ENCODE assay signal across 7 mouse cellular contexts in genomic region chr3:88494836-88495628, GRCm38 (mm10). TPM values are rescaled to one million over a fixed set of nuclear protein-coding genes. Genes with fewer than 3 reads are reported as not detected.
DNase-seq lines count a peak whose midpoint lies in the region; ATAC-seq and TF ChIP-seq lines count a peak whose summit lies in the region.

No protein-coding gene starts in this region.

- 36% methylated on average over 9 of the region's 9 CpGs for WGBS in heart, embryonic 10.5 days

- H3K4me1 ChIP-seq in testis, adult 2 months (ENCODE audit: control insufficient read depth, insufficient read depth, low read length), result peaks cover 15% of the 10 kb centered on the region
- peaks cover 61% of the 10 kb centered on the region for H3K4me1 ChIP-seq in heart, embryonic 10.5 days

- H3K27me3 ChIP-seq in testis, adult 2 months (ENCODE audit: control insufficient read depth, insufficient read depth, low read length), result no peaks in the 10 kb centered on the region
- H3K27me3 ChIP-seq in heart, embryonic 10.5 days (ENCODE audit: insufficient read depth, poor library complexity, severe bottlenecking), result no peaks in the 10 kb centered on the region

- no peaks in the 10 kb centered on the region for H3K9me3 ChIP-seq in heart, embryonic 10.5 days

- H3K27ac ChIP-seq in testis, adult 2 months (ENCODE audit: control insufficient read depth, insufficient read depth, low read depth, low read length), result peak overlapping the region; percentile 28
- H3K27ac ChIP-seq in heart, embryonic 10.5 days, result peak overlapping the region; percentile 91

- peak; percentile 54 for ATAC-seq in megakaryocyte-erythroid progenitor cell, adult 5-6 weeks (replicated peaks; ENCODE audit: low FRiP score, low TSS enrichment, poor library complexity, severe bottlenecking)

- H3K4me3 ChIP-seq in testis, adult 2 months (ENCODE audit: control insufficient read depth, low read depth, low read length), result no peak overlapping the region
- H3K4me3 ChIP-seq in heart, embryonic 10.5 days, result no peak overlapping the region

- DNase-seq in testis, postnatal 10 days (ENCODE audit: low spot score), result no peak
- DNase-seq in brain, embryonic 14.5 days (ENCODE audit: low read depth), result peak; percentile 50
- peak; percentile 90 for DNase-seq in heart, embryonic 10.5 days (ENCODE audit: low spot score)
- peak; percentile 85 for DNase-seq in layer of hippocampus, adult 9-11 months
- DNase-seq in embryo, embryonic 10.5 days (ENCODE audit: low spot score), result no peak

- no peak for TF ChIP-seq POLR2A in testis, adult 2 months (IDR thresholded peaks at IDR 0.05; ENCODE audit: control insufficient read depth, low read depth, low read length)
- no peak for TF ChIP-seq POLR2A in brain, embryonic 14.5 days (IDR thresholded peaks at IDR 0.05; ENCODE audit: borderline replicate concordance, extremely low read depth, insufficient read depth, insufficient read length, poor library complexity, severe bottlenecking)

- TF ChIP-seq CTCF in testis, adult 2 months (IDR thresholded peaks at IDR 0.05; ENCODE audit: control insufficient read depth, insufficient read depth, insufficient replicate concordance, low read depth, low read length), result no peak
- TF ChIP-seq CTCF in brain, embryonic 14.5 days (IDR thresholded peaks at IDR 0.05; ENCODE audit: borderline replicate concordance, extremely low read depth, insufficient read depth, insufficient read length), result no peak

- no peaks in the 10 kb centered on the region for H3K36me3 ChIP-seq in testis, adult 2 months (ENCODE audit: control insufficient read depth, insufficient read depth, low read length)
- H3K36me3 ChIP-seq in heart, embryonic 10.5 days, result no peaks in the 10 kb centered on the region; the same call in 1 of the 2 replicates

RNA-seq across cellular contexts. Expression of gene Lmna, which starts 14.7 kb away (rescaled TPM):
- 14.4 and 16.7 TPM in 2 replicates for polyA plus RNA-seq in testis, adult 2 months (2012; rRNA removed)
- 33.2 and 39.5 TPM in 2 replicates for polyA plus RNA-seq in brain, embryonic 14.5 days (2012; rRNA removed)
- 57.7 and 80.7 TPM in 2 replicates for polyA plus RNA-seq in heart, embryonic 10.5 days (2016; fragmentation: Nextera tagmentation; extraction: Ambion mirVana)
- 43.0 and 61.7 TPM in 2 replicates for total RNA-seq in megakaryocyte-erythroid progenitor cell, adult 5-6 weeks (2014; fragmentation: Nextera tagmentation)
- 49.4 and 66.7 TPM in 2 replicates for total RNA-seq in megakaryocyte-erythroid progenitor cell, adult 5-6 weeks (2017)

RNA-seq across cellular contexts. Expression of gene Sema4a, which starts 34.0 kb away (rescaled TPM):
- polyA plus RNA-seq in testis, adult 2 months (2012; rRNA removed), result 58.9 and 66.2 TPM in 2 replicates
- 57.1 and 57.6 TPM in 2 replicates for polyA plus RNA-seq in brain, embryonic 14.5 days (2012; rRNA removed)
- polyA plus RNA-seq in heart, embryonic 10.5 days (2016; fragmentation: Nextera tagmentation; extraction: Ambion mirVana), result 1.7 and 4.3 TPM in 2 replicates
- 2.6 and 4.1 TPM in 2 replicates for total RNA-seq in megakaryocyte-erythroid progenitor cell, adult 5-6 weeks (2014; fragmentation: Nextera tagmentation)
- 1.1 and 2.1 TPM in 2 replicates for total RNA-seq in megakaryocyte-erythroid progenitor cell, adult 5-6 weeks (2017)

RNA-seq across cellular contexts. Expression of gene Mex3a, which starts 37.2 kb away (rescaled TPM):
- 1.4 and 1.5 TPM in 2 replicates for polyA plus RNA-seq in testis, adult 2 months (2012; rRNA removed)
- 93.2 and 103 TPM in 2 replicates for polyA plus RNA-seq in brain, embryonic 14.5 days (2012; rRNA removed)
- 11.6 and 22.8 TPM in 2 replicates for polyA plus RNA-seq in heart, embryonic 10.5 days (2016; fragmentation: Nextera tagmentation; extraction: Ambion mirVana)
- total RNA-seq in megakaryocyte-erythroid progenitor cell, adult 5-6 weeks (2014; fragmentation: Nextera tagmentation), result 5.4 and 5.6 TPM in 2 replicates
- total RNA-seq in megakaryocyte-erythroid progenitor cell, adult 5-6 weeks (2017), result 3.3 and 7.8 TPM in 2 replicates

RNA-seq across cellular contexts. Expression of gene Rab25, which starts 53.1 kb away (rescaled TPM):
- 0.10 and 1.9 TPM in 2 replicates for polyA plus RNA-seq in testis, adult 2 months (2012; rRNA removed)
- 1.7 and 2.4 TPM in 2 replicates for polyA plus RNA-seq in brain, embryonic 14.5 days (2012; rRNA removed)
- 1.1 and 1.6 TPM in 2 replicates for polyA plus RNA-seq in heart, embryonic 10.5 days (2016; fragmentation: Nextera tagmentation; extraction: Ambion mirVana)
- total RNA-seq in megakaryocyte-erythroid progenitor cell, adult 5-6 weeks (2014; fragmentation: Nextera tagmentation), result not detected in 2 replicates
- total RNA-seq in megakaryocyte-erythroid progenitor cell, adult 5-6 weeks (2017), result 0.14 TPM in 1 of 2 replicates, not detected in the other

RNA-seq across cellular contexts. Expression of gene Lamtor2, which starts 57.8 kb away (rescaled TPM):
- 46.9 and 53.9 TPM in 2 replicates for polyA plus RNA-seq in testis, adult 2 months (2012; rRNA removed)
- 121 and 122 TPM in 2 replicates for polyA plus RNA-seq in brain, embryonic 14.5 days (2012; rRNA removed)
- 154 and 190 TPM in 2 replicates for polyA plus RNA-seq in heart, embryonic 10.5 days (2016; fragmentation: Nextera tagmentation; extraction: Ambion mirVana)
- total RNA-seq in megakaryocyte-erythroid progenitor cell, adult 5-6 weeks (2014; fragmentation: Nextera tagmentation), result 36.4 and 68.6 TPM in 2 replicates
- total RNA-seq in megakaryocyte-erythroid progenitor cell, adult 5-6 weeks (2017), result 57.0 and 87.8 TPM in 2 replicates

Comparison
In these comparisons a context has a peak if more than half of its experiments do, and no peak if none do; other contexts are left out.
1. DNase-seq: peak in brain, embryonic 14.5 days (single experiment), heart, embryonic 10.5 days (single experiment) and layer of hippocampus, adult 9-11 months (single experiment); none in testis, postnatal 10 days (single experiment) and embryo, embryonic 10.5 days (single experiment).
2. RNA of gene Sema4a, which starts 34.0 kb away (polyA plus RNA-seq): 58.9 to 66.2 TPM in testis, adult 2 months and 57.1 to 57.6 TPM in brain, embryonic 14.5 days; 1.7 to 4.3 TPM in heart, embryonic 10.5 days; every median in the first group is over 10 times any median in the second.